In the genomic region with DNA sequence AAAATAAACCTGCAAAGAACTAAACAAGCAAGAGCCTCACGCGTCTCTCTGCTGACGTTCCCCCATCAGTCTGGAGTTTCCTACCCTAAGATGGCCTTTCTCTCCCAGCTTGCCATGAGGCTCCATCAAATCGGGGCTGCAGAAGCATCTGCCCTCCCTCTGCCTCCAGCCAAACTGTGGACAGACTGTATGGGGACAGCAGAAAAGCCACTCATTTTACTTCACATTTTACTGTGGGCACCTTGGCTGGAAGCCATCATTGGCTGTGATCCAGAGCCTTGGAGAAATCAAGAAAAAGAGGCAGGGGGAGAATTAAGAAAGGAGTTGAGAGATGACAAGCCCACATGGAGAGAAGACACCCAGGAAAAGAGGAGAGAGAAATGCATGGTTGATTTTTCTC, we compare ENCODE assay signal across 20 mouse cellular contexts.
A peak's percentile ranks its signal among the peaks of the same experiment; 100 is the strongest.
DNase-seq lines count a peak whose midpoint lies in the region; ATAC-seq and TF ChIP-seq lines count a peak whose summit lies in the region.
"Had no signal": no experiment of that assay in that cellular context is flagged by ENCODE, and none has a peak within 500 bp of the region (broad histone marks: within the 10 kb centered on the region; RNA-seq: fewer than 3 reads in every experiment).

No protein-coding gene starts in this region.

- H3K9me3 ChIP-seq in forebrain, embryonic 15.5 days: no peaks in the 10 kb centered on the region
- no peaks in the 10 kb centered on the region for H3K9me3 ChIP-seq in forebrain, embryonic 12.5 days
- no peaks in the 10 kb centered on the region for H3K9me3 ChIP-seq in forebrain, postnatal 0 days (ENCODE audit: low read length)
- H3K9me3 ChIP-seq: liver, embryonic 13.5 days had no signal

- H3K36me3 ChIP-seq in forebrain, embryonic 15.5 days: no peaks in the 10 kb centered on the region
- no peaks in the 10 kb centered on the region for H3K36me3 ChIP-seq in forebrain, embryonic 12.5 days (replicated peaks)
- no peaks in the 10 kb centered on the region for H3K36me3 ChIP-seq in forebrain, postnatal 0 days (ENCODE audit: insufficient read depth)
- H3K36me3 ChIP-seq: liver, embryonic 13.5 days had no signal

- no peak overlapping the region for H3K4me2 ChIP-seq in forebrain, embryonic 15.5 days (replicated peaks)
- no peak overlapping the region for H3K4me2 ChIP-seq in forebrain, embryonic 12.5 days
- H3K4me2 ChIP-seq in forebrain, postnatal 0 days (ENCODE audit: low read depth): no peak overlapping the region
- H3K4me2 ChIP-seq: liver, embryonic 13.5 days had no signal

- H3K27ac ChIP-seq in forebrain, embryonic 15.5 days (replicated peaks): peak overlapping the region; percentile 23; the same call in 1 of the 2 replicates
- H3K27ac ChIP-seq in forebrain, embryonic 12.5 days: no peak overlapping the region
- no peak overlapping the region for H3K27ac ChIP-seq in forebrain, postnatal 0 days (ENCODE audit: low read depth, low read length)
- H3K27ac ChIP-seq: heart, adult 2 months; liver, embryonic 13.5 days had no signal

- no peak overlapping the region for H3K4me3 ChIP-seq in forebrain, embryonic 15.5 days
- H3K4me3 ChIP-seq in forebrain, embryonic 12.5 days (replicated peaks): no peak overlapping the region
- no peak overlapping the region for H3K4me3 ChIP-seq in forebrain, postnatal 0 days (ENCODE audit: low read depth, low read length)
- H3K4me3 ChIP-seq: heart, adult 2 months; liver, embryonic 13.5 days had no signal

- 48% methylated on average over 4 of the region's 4 CpGs for WGBS in forebrain, embryonic 15.5 days
- 81% methylated on average over 4 of the region's 4 CpGs for WGBS in forebrain, embryonic 12.5 days
- whole genome bisulfite sequencing in forebrain, postnatal 0 days: 45% methylated on average over 4 of the region's 4 CpGs

- intact Hi-C loops in left cerebral cortex, postnatal 4 days (cut with DNase I): no loop called here

- peaks cover 8% of the 10 kb centered on the region; the same call in 1 of the 2 replicates for H3K4me1 ChIP-seq in forebrain, embryonic 15.5 days
- H3K4me1 ChIP-seq in forebrain, embryonic 12.5 days: no peaks in the 10 kb centered on the region
- H3K4me1 ChIP-seq in forebrain, postnatal 0 days (ENCODE audit: insufficient read depth): no peaks in the 10 kb centered on the region
- H3K4me1 ChIP-seq: liver, embryonic 13.5 days had no signal

- peak; percentile 80 for DNase-seq in left cerebral cortex, postnatal 4 days
- DNase-seq in left cerebral cortex, adult 18-20 months (ENCODE audit: low spot score in 2 of 2): no peak
- DNase-seq in right cerebral cortex, postnatal 10 days (ENCODE audit: low spot score in 2 of 2): peak; percentile 47 to 60
- no peak for DNase-seq in right cerebral cortex, adult 2 months (ENCODE audit: low spot score in 2 of 2)
- peak; percentile 55 for DNase-seq in forebrain, postnatal 0 days
- DNase-seq in Muller cell, postnatal 12 days (ENCODE audit: inconsistent ontology term): no peak
- DNase-seq: adrenal gland, adult 8-10 months; cerebellum, adult 9-10 months; gastrocnemius, postnatal 25 days; heart, adult 2 months; kidney, adult 18-20 months; kidney, postnatal 4 days; liver, embryonic 13.5 days; lung, adult 2 months; lung, postnatal 4 days; spleen, adult 18-20 months; thymus, postnatal 25 days had no signal

- no peaks in the 10 kb centered on the region for H3K27me3 ChIP-seq in forebrain, embryonic 15.5 days
- no peaks in the 10 kb centered on the region for H3K27me3 ChIP-seq in forebrain, embryonic 12.5 days
- H3K27me3 ChIP-seq in forebrain, postnatal 0 days (ENCODE audit: insufficient read depth, low read length): no peaks in the 10 kb centered on the region
- H3K27me3 ChIP-seq: liver, embryonic 13.5 days had no signal

- no peak overlapping the region for H3K9ac ChIP-seq in forebrain, embryonic 15.5 days (replicated peaks)
- H3K9ac ChIP-seq in forebrain, embryonic 12.5 days: no peak overlapping the region
- no peak overlapping the region for H3K9ac ChIP-seq in forebrain, postnatal 0 days
- H3K9ac ChIP-seq: liver, embryonic 13.5 days had no signal

- TF ChIP-seq CTCF in forebrain, postnatal 0 days (IDR thresholded peaks at IDR 0.05; ENCODE audit: low read depth): no peak

- ATAC-seq in forebrain, embryonic 15.5 days (replicated peaks): no peak
- no peak for ATAC-seq in forebrain, embryonic 12.5 days (ENCODE audit: low FRiP score)
- ATAC-seq in forebrain, postnatal 0 days: no peak
- ATAC-seq: activated CD4-positive, CD25-positive, alpha-beta regulatory T cell, adult 4 months had no signal

Comparison
In these comparisons a context has a peak if more than half of its experiments do, and no peak if none do; other contexts are left out.
1. DNase-seq: peak in left cerebral cortex, postnatal 4 days (single experiment), right cerebral cortex, postnatal 10 days (2 of 2) and forebrain, postnatal 0 days (single experiment); none in left cerebral cortex, adult 18-20 months (0 of 2), right cerebral cortex, adult 2 months (0 of 2) and Muller cell, postnatal 12 days (single experiment).